Comparison of ENCODE assay signal across 31 mouse cellular contexts in the genomic region with DNA sequence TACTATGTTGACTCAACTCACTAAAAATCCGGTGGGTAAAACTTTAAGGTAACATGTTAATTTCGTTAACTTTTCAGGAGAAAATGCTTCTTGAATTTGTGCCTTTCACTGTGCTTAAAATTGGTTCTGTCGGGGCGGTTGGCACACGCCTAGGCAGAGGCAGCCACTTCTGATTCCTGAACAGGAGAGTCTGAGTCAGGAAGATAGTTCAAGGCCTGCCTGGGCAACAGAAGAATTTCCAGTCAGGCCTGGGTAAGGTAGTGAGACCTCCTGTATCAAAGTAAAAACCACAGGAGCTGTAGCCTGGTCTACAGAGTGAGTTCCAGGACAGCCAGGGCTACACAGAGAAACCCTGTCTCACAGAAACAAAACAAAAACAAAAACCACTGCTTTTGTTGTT. TPM values are rescaled to one million over a fixed set of nuclear protein-coding genes. Genes with fewer than 3 reads are reported as not detected.
DNase-seq lines count a peak whose midpoint lies in the region; ATAC-seq and TF ChIP-seq lines count a peak whose summit lies in the region.
"Had no signal": no experiment of that assay in that cellular context is flagged by ENCODE, and none has a peak within 500 bp of the region (broad histone marks: within the 10 kb centered on the region; RNA-seq: fewer than 3 reads in every experiment).

No protein-coding gene starts in this region.

- DNase-seq in adrenal gland, adult (ENCODE audit: inconsistent age in 2 of 2, low spot score in 1 of 2): peak; percentile 50 to 79
- DNase-seq in adrenal gland, adult 18-20 months (ENCODE audit: low spot score in 2 of 2): no peak
- DNase-seq in gastrocnemius, adult 2 months: no peak
- DNase-seq in gastrocnemius, postnatal 25 days: no peak
- DNase-seq in adrenal gland, postnatal 10 days: peak; percentile 19
- DNase-seq in adrenal gland, postnatal 36 days: peak; percentile 39 to 48
- DNase-seq in heart, postnatal 10 days: no peak
- DNase-seq: cerebellum, adult 11 months; cerebellum, adult 8-10 months; cerebellum, postnatal 10 days; cerebellum, postnatal 36 days; embryo, embryonic 11 days; gastrocnemius, postnatal 10 days; heart, adult 11 months; heart, postnatal 36 days; kidney, adult 18-20 months; kidney, adult 9 months had no signal

- no peak for TF ChIP-seq CTCF in gastrocnemius, adult 2 months (IDR thresholded peaks at IDR 0.05)

- intact Hi-C loops in gastrocnemius, adult 2 months (cut with DNase I): no loop called here
- intact Hi-C loops in heart, postnatal 10 days (cut with DNase I): no loop called here

- H3K27ac ChIP-seq in gastrocnemius, adult 2 months: peak overlapping the region; percentile 28
- H3K27ac ChIP-seq: embryonic facial prominence, embryonic 10.5 days; embryonic facial prominence, embryonic 13.5 days; forebrain, embryonic 10.5 days; forebrain, embryonic 13.5 days; hindbrain, embryonic 14.5 days; hindbrain, postnatal 0 days had no signal

- ATAC-seq in megakaryocyte-erythroid progenitor cell, adult 5-6 weeks (replicated peaks; ENCODE audit: low FRiP score, low TSS enrichment, poor library complexity, severe bottlenecking): no peak
- ATAC-seq: forebrain, embryonic 13.5 days; forebrain, embryonic 16.5 days; hindbrain, postnatal 0 days; inflammation-experienced regulatory T-cells, adult 6 months; intestine, embryonic 16.5 days; Patski had no signal

- H3K4me3 ChIP-seq in gastrocnemius, adult 2 months: no peak overlapping the region
- H3K4me3 ChIP-seq: embryonic facial prominence, embryonic 10.5 days; embryonic facial prominence, embryonic 13.5 days; forebrain, embryonic 10.5 days; forebrain, embryonic 13.5 days had no signal

RNA-seq across cellular contexts. Expression of a gene that starts 7.3 kb away (rescaled TPM):
- total RNA-seq in adrenal gland, adult 18-20 months (2021): 100 to 1,000 TPM; 112 to 150 TPM
- 10 to 100 TPM; 76.1 to 95.7 TPM for total RNA-seq in gastrocnemius, adult 2 months (2021)
- 10 to 100 TPM; 53.9 to 59.0 TPM for total RNA-seq in gastrocnemius, postnatal 25 days (2021)
- 10 to 100 TPM; 71.0 to 73.8 TPM for total RNA-seq in adrenal gland, postnatal 10 days (2021)
- 100 to 1,000 TPM; 125 to 146 TPM for total RNA-seq in adrenal gland, postnatal 36 days (2021)
- 5.6 and 6.8 TPM in 2 replicates for total RNA-seq in megakaryocyte-erythroid progenitor cell, adult 5-6 weeks (2014; fragmentation: Nextera tagmentation)
- total RNA-seq in megakaryocyte-erythroid progenitor cell, adult 5-6 weeks (2017): 19.4 and 28.5 TPM in 2 replicates
- total RNA-seq in heart, postnatal 10 days (2021): 10 to 100 TPM; 53.4 to 53.9 TPM

RNA-seq across cellular contexts. Expression of a gene that starts 7.4 kb away (rescaled TPM):
- 10 to 100 TPM; 12.2 to 13.9 TPM for total RNA-seq in adrenal gland, adult 18-20 months (2021)
- 10 to 100 TPM in 1 of 2 experiments, 1 to 10 TPM in 1; 8.8 to 11.8 TPM for total RNA-seq in gastrocnemius, adult 2 months (2021)
- 1 to 10 TPM; 7.0 to 9.4 TPM for total RNA-seq in gastrocnemius, postnatal 25 days (2021)
- 10 to 100 TPM; 11.3 to 12.4 TPM for total RNA-seq in adrenal gland, postnatal 10 days (2021)
- 10 to 100 TPM; 17.8 to 18.6 TPM for total RNA-seq in adrenal gland, postnatal 36 days (2021)
- 9.5 and 9.9 TPM in 2 replicates for total RNA-seq in megakaryocyte-erythroid progenitor cell, adult 5-6 weeks (2014; fragmentation: Nextera tagmentation)
- 7.6 and 8.1 TPM in 2 replicates for total RNA-seq in megakaryocyte-erythroid progenitor cell, adult 5-6 weeks (2017)
- 1 to 10 TPM; 4.6 to 4.7 TPM for total RNA-seq in heart, postnatal 10 days (2021)

RNA-seq across cellular contexts. Expression of a gene that starts 33.9 kb away (rescaled TPM):
- total RNA-seq in adrenal gland, adult 18-20 months (2021): not detected
- not detected for total RNA-seq in gastrocnemius, adult 2 months (2021)
- total RNA-seq in gastrocnemius, postnatal 25 days (2021): not detected
- total RNA-seq in adrenal gland, postnatal 10 days (2021): under 1 TPM in 1 of 2 experiments, not detected in 1; 0.21 TPM
- total RNA-seq in adrenal gland, postnatal 36 days (2021): not detected
- total RNA-seq in megakaryocyte-erythroid progenitor cell, adult 5-6 weeks (2014; fragmentation: Nextera tagmentation): 2.7 TPM in 1 of 2 replicates, not detected in the other
- 1.8 TPM in 1 of 2 replicates, not detected in the other for total RNA-seq in megakaryocyte-erythroid progenitor cell, adult 5-6 weeks (2017)
- total RNA-seq in heart, postnatal 10 days (2021): not detected
- total RNA-seq: G1E; gastrocnemius, postnatal 10 days; gastrocnemius, postnatal 4 days; heart, adult 8-10 months; heart, postnatal 36 days; hindbrain, postnatal 0 days had no signal

RNA-seq across cellular contexts. Expression of a gene that starts 34.0 kb away (rescaled TPM):
- 1 to 10 TPM in 1 of 2 experiments, under 1 TPM in 1; 0.99 to 1.2 TPM for total RNA-seq in adrenal gland, adult 18-20 months (2021)
- 1 to 10 TPM in 1 of 2 experiments, under 1 TPM in 1; 0.94 to 1.4 TPM for total RNA-seq in gastrocnemius, adult 2 months (2021)
- under 1 TPM; 0.49 to 0.78 TPM for total RNA-seq in gastrocnemius, postnatal 25 days (2021)
- under 1 TPM; 0.66 to 0.85 TPM for total RNA-seq in adrenal gland, postnatal 10 days (2021)
- total RNA-seq in adrenal gland, postnatal 36 days (2021): 1 to 10 TPM in 1 of 2 experiments, under 1 TPM in 1; 0.96 to 1.3 TPM
- not detected in 2 replicates for total RNA-seq in megakaryocyte-erythroid progenitor cell, adult 5-6 weeks (2014; fragmentation: Nextera tagmentation)
- 1.3 TPM in 1 of 2 replicates, not detected in the other for total RNA-seq in megakaryocyte-erythroid progenitor cell, adult 5-6 weeks (2017)
- under 1 TPM; 0.43 to 0.79 TPM for total RNA-seq in heart, postnatal 10 days (2021)

RNA-seq across cellular contexts. Expression of a gene that starts 47.6 kb away (rescaled TPM):
- 10 to 100 TPM; 11.0 to 13.8 TPM for total RNA-seq in adrenal gland, adult 18-20 months (2021)
- total RNA-seq in gastrocnemius, adult 2 months (2021): 1 to 10 TPM; 3.4 to 4.1 TPM
- total RNA-seq in gastrocnemius, postnatal 25 days (2021): 1 to 10 TPM; 3.7 to 3.9 TPM
- 10 to 100 TPM in 1 of 2 experiments, 1 to 10 TPM in 1; 7.6 to 12.1 TPM for total RNA-seq in adrenal gland, postnatal 10 days (2021)
- 10 to 100 TPM; 12.2 to 15.5 TPM for total RNA-seq in adrenal gland, postnatal 36 days (2021)
- 22.7 and 28.2 TPM in 2 replicates for total RNA-seq in megakaryocyte-erythroid progenitor cell, adult 5-6 weeks (2014; fragmentation: Nextera tagmentation)
- total RNA-seq in megakaryocyte-erythroid progenitor cell, adult 5-6 weeks (2017): 5.2 and 8.2 TPM in 2 replicates
- 1 to 10 TPM; 3.9 to 4.3 TPM for total RNA-seq in heart, postnatal 10 days (2021)

Comparison
In these comparisons a context has a peak if more than half of its experiments do, and no peak if none do; other contexts are left out.
1. DNase-seq: peak in adrenal gland, adult (2 of 2), adrenal gland, postnatal 10 days (single experiment) and adrenal gland, postnatal 36 days (2 of 2); none in adrenal gland, adult 18-20 months (0 of 2), gastrocnemius, adult 2 months (single experiment), gastrocnemius, postnatal 25 days (single experiment) and heart, postnatal 10 days (0 of 2).